Mouse (Mus musculus): Measurements from ENCODE around the gene Cryaa. TPM values are rescaled to one million over a fixed set of nuclear protein-coding genes. Genes with fewer than 3 reads are reported as not detected.

Gene Cryaa
- polyA plus RNA-seq, 1 experiment from 2014 or later: not detected

DNA sequence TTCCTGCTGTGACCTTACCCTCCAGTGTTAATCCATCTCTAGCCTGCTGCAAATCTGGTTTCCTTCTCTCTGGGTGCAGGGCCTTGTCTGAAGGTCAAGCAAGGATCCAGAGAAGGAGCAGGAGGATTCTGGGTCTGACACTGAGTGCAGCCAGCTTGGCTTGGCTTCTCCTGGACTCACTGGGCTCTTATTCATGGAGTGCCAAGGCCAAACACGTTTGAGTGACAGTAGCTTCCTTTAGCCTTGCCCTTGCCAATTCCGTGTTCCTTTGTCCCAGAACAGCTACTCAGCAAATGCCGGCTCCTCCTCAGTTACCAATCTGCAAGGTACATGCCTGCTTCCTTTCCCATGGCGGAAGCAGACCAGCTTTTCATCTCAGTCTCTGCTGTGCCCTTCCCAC lies 49.6 kb downstream of the Cryaa start:
- no peak overlapping the region for H3K4me3 ChIP-seq
- no peaks in the 10 kb centered on the region for H3K36me3 ChIP-seq (replicated peaks)
- no peaks in the 10 kb centered on the region for H3K9me3 ChIP-seq
- H3K27me3 ChIP-seq (ENCODE audit: poor library complexity, severe bottlenecking): 0 out of 2 replicates have a peak, but pooled peaks cover 3% of the 10 kb centered on the region
- peaks cover 42% of the 10 kb centered on the region for H3K4me1 ChIP-seq
- WGBS: 69% methylated on average over 4 of the region's 4 CpGs
- H3K27ac ChIP-seq: no peak overlapping the region
- DNase-seq (ENCODE audit: extremely low spot score, low spot score): no peak

GRCm38 (mm10) chr17:31728043-31728442 lies 50.4 kb downstream of the Cryaa start:
- Histone ChIP-seq H3K27ac (no peak overlapping the region), H3K9me3 (no peaks in the 10 kb centered on the region), H3K4me3 (no peak overlapping the region), H3K27me3 (ENCODE audit: poor library complexity, severe bottlenecking) (0 out of 2 replicates have a peak, but pooled peaks cover 3% of the 10 kb centered on the region), H3K36me3 (replicated peaks) (no peaks in the 10 kb centered on the region), H3K4me1 (peaks cover 42% of the 10 kb centered on the region)
- DNase-seq (ENCODE audit: extremely low spot score, low spot score): no peak
- 75% methylated on average over 4 of the region's 4 CpGs for WGBS

DNA sequence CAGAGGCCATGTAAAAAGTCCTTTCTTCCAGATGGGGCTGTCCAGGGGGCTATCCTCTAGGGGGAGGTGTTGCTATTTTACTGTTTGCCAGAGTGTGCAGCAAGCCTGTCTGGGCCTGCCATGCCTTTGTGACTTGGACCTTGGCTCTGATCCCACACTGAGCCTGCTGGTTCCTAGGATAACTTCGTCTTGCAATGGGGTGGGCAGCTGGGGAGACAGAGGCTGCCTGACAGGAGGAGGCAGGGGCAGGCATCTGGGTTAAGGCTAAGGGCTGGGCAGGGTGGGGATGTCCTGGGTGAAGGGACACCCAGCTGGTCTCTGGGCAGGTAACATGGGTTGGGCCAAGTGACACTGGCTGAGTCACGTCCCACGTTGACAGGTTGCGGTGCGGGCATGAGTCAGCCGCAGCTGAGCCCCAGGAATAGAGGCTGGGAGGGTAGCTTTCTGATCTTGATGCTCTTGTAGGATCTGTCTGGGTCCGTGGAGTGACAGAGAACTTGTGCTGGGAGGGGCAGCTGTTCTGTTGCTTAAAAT lies 51.4 kb downstream of the Cryaa start:
- no peaks in the 10 kb centered on the region for H3K36me3 ChIP-seq (replicated peaks)
- no peaks in the 10 kb centered on the region for H3K9me3 ChIP-seq
- no peak overlapping the region for H3K4me3 ChIP-seq
- H3K4me1 ChIP-seq: peaks cover 41% of the 10 kb centered on the region
- 0 out of 2 replicates have a peak overlapping the region, but pooled peaks have one; percentile 15 for H3K27ac ChIP-seq
- 0 out of 2 replicates have a peak, but pooled peaks cover 3% of the 10 kb centered on the region for H3K27me3 ChIP-seq (ENCODE audit: poor library complexity, severe bottlenecking)
- DNase-seq (ENCODE audit: extremely low spot score, low spot score): no peak
- WGBS: 86% methylated on average over 7 of the region's 7 CpGs

DNA sequence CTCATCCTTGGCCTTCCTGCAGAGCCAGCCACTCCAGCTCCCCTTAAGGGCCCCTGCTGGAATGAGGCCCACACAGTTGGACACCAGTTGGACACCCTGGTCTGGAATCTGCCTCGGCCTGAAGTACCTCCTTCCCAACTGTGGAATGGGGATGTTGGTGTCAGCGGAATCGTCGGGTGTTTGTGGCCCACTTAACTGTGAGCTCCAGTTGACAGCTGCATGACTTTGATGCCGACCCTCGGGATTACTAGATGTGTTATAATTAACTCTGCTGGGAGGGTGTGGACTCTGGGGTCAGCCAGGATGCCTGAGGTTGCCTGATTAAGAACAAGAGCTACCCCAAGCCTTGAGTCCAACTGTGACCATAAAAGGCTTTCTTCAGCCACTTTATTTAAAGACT lies 53.4 kb downstream of the Cryaa start:
- peaks cover 28% of the 10 kb centered on the region for H3K4me1 ChIP-seq
- DNase-seq (ENCODE audit: extremely low spot score, low spot score): no peak

More for the DNA sequence above, 53.4 kb downstream of the Cryaa start:
- no peaks in the 10 kb centered on the region for H3K36me3 ChIP-seq (replicated peaks)
- no peak overlapping the region for H3K27ac ChIP-seq
- no peaks in the 10 kb centered on the region for H3K9me3 ChIP-seq
- WGBS: 57% methylated on average over 6 of the region's 6 CpGs
- H3K4me3 ChIP-seq: no peak overlapping the region
- peaks cover 5% of the 10 kb centered on the region; the same call in 1 of the 2 replicates for H3K27me3 ChIP-seq (ENCODE audit: poor library complexity, severe bottlenecking)

Other genes starting within 250 kb of the Cryaa start
- 78.5 and 81.3 TPM in 2 replicates for gene Wdr4, start 157.8 kb upstream of the Cryaa start, polyA plus RNA-seq (2016; fragmentation: Nextera tagmentation; extraction: Ambion mirVana)
- gene Ndufv3, start 157.7 kb upstream of the Cryaa start, polyA plus RNA-seq (2016; fragmentation: Nextera tagmentation; extraction: Ambion mirVana): 214 and 224 TPM in 2 replicates
- gene Pknox1, start 113.1 kb upstream of the Cryaa start, polyA plus RNA-seq (2016; fragmentation: Nextera tagmentation; extraction: Ambion mirVana): 18.3 and 19.1 TPM in 2 replicates
- gene Cbs, start 40.6 kb upstream of the Cryaa start, polyA plus RNA-seq (2016; fragmentation: Nextera tagmentation; extraction: Ambion mirVana): 2.1 and 2.3 TPM in 2 replicates
- gene U2af1, start 18.9 kb upstream of the Cryaa start, polyA plus RNA-seq (2016; fragmentation: Nextera tagmentation; extraction: Ambion mirVana): 529 and 553 TPM in 2 replicates
- gene Sik1, start 178.0 kb downstream of the Cryaa start, polyA plus RNA-seq (2016; fragmentation: Nextera tagmentation; extraction: Ambion mirVana): 10.0 and 11.4 TPM in 2 replicates

Measured in forebrain, embryonic 10.5 days (tissue).